Mouse (Mus musculus): Measurements from ENCODE around the gene Tmem176b.

- TF ChIP-seq POLR2A (IDR thresholded peaks at IDR 0.05; ENCODE audit: control insufficient read depth, extremely low read depth, insufficient read depth, low read length, poor library complexity) (no peak), CTCF (IDR thresholded peaks at IDR 0.05; ENCODE audit: borderline replicate concordance, control insufficient read depth, extremely low read depth, insufficient read depth, low read length, poor library complexity) (no peak)
Measured at GRCm38 (mm10) chr6:48857613-48858302, 16.5 kb upstream of the Tmem176b start.

Data from thymus, adult 2 months (tissue).